Mouse (Mus musculus) embryonic fibroblast, embryonic 13.5 days (primary cell): Measurements from ENCODE around the gene Npm1. TPM values are rescaled to one million over a fixed set of nuclear protein-coding genes. Genes with fewer than 3 reads are reported as not detected.

Source experiments
- H3K27ac ChIP-seq: 2 replicates; pipeline ENCODE4 v1.5.1; 2012; ENCODE audit warnings: low read length, control low read depth, inconsistent platforms; ENCODE audit not compliant: insufficient read depth
- H3K4me1 ChIP-seq: 2 replicates; pipeline ENCODE4 v1.6.1; 2011; ENCODE audit warnings: low read length; ENCODE audit not compliant: control insufficient read depth, insufficient read depth
- H3K4me3 ChIP-seq: 2 replicates; pipeline ENCODE4 v1.5.1; 2011; ENCODE audit warnings: mild to moderate bottlenecking, control low read depth, low read length; ENCODE audit not compliant: insufficient read depth
- CTCF ChIP-seq: IDR thresholded peaks from 2 replicates; pipeline ENCODE4 v1.5.1; 2011; ENCODE audit warnings: mild to moderate bottlenecking, control low read depth, low read length, moderate library complexity, borderline replicate concordance; ENCODE audit not compliant: insufficient read depth
- POLR2A ChIP-seq: IDR thresholded peaks from 2 replicates; pipeline ENCODE4 v1.6.1; 2011; ENCODE audit warnings: low read depth, mild to moderate bottlenecking, control low read depth, low read length, moderate library complexity
- polyA plus RNA-seq: library from polyadenylated mRNA; stranded (reverse); fragments of >200 nt; gene quantifications from 2 replicates; pipeline ENCODE4 v1.2.4, GENCODE M21; 2011; ENCODE audit warnings: low read depth; ENCODE audit not compliant: missing spikeins, insufficient read length

Npm1 gene
- polyA plus RNA-seq: 1,604 and 1,816 TPM in 2 replicates

DNA sequence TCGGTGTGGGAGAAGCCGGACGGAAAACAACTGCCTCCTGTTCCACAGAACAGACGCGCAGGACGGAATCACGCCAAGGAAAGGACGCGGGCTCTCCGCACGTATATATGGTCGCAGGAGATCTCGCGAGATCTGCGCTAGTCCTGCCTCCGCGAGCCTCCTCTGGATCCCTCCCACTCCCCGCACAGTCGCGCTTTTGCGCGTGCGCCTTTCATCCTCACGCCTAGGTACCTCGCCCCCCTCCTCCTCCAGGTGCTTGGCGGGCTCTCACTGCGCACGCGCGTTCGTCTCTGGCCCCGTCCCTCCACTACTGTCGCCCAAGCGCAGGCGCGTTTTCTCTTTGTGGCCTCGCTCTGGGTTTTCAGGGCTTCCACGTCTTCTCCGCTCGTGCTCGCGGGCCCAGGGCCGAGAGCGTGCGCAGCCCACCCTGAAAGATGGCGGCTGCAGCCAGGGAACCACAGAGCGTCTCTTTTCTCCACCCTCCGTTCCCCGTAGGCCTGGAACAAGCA lies at the start of gene Npm1:
Gene Npm1, minus strand, starts transcription at position 209 of the 509 bp plus-strand sequence.
- peak within 1 kb of the TSS; percentile 48 for H3K27ac ChIP-seq
- TF ChIP-seq POLR2A: peak; percentile 99
- TF ChIP-seq CTCF: no peak
- no peaks in the 10 kb centered on the region for H3K4me1 ChIP-seq
- peak within 1 kb of the TSS; percentile 71 for H3K4me3 ChIP-seq

DNA sequence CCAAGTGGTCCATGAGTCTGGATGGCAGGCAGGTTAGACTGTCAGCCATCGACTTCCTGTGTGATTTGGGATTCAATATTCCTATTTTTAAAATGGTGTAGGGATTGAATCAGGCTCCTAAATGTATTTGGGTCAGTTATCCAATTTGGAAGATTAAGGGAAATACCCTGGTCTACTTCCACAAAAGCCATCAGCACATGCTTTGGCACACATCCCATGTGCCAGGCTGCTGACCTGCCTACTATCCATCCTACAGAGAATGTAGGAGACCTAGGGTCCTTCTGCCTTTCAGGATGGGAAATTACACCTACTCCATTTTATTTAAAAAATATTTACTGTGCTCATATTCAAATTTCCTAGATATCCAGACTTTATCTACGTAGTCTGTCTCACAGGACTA lies 44.4 kb upstream of the Npm1 start:
- Histone ChIP-seq H3K4me1 (no peaks in the 10 kb centered on the region), H3K4me3 (no peak overlapping the region), H3K27ac (no peak overlapping the region)
- TF ChIP-seq POLR2A (no peak), CTCF (no peak)

DNA sequence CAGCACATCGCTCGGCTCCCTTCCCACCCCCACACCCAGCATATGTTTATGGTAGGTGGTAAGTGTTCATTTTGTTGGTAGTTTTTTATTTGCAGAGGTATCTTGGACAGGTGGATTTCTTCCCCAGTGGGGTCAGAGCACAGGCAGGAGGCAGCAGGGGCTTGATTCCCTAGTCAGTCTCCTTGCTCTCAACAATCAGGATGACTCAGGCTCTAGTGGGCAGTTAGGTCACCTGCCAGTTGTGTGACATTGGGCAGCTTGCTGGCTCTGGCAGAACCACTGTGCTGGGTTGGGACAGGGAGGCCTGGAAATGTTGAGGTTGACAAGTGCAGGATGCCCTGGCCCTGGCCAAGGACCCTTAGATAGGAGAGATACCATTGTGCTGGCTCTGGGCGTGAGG lies 42.0 kb upstream of the Npm1 start:
- no peak overlapping the region for H3K4me3 ChIP-seq
- no peak overlapping the region for H3K27ac ChIP-seq
- TF ChIP-seq POLR2A (no peak), CTCF (no peak)
- H3K4me1 ChIP-seq: no peaks in the 10 kb centered on the region

DNA sequence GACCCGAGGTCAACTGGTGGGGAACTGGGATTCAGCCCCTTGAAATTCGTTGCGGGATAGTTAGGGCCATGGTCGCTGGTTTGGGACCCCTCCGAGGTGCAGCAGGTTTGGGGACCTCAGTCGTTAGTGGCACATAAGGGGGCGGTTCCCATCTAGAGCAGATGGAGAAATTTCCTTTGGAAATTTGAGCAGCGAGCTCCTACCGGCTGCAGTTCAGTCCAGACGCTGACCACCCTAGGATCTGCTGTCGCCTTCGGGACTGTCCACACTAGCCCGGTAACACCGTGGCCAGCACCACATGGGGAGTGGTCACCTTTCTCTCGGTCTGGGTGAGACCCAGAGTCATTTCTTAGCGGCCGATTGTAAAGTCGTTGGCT lies 41.3 kb upstream of the Npm1 start:
- Histone ChIP-seq H3K4me3 (no peak overlapping the region), H3K27ac (no peak overlapping the region), H3K4me1 (no peaks in the 10 kb centered on the region)
- no peak for TF ChIP-seq CTCF
- no peak for TF ChIP-seq POLR2A

DNA sequence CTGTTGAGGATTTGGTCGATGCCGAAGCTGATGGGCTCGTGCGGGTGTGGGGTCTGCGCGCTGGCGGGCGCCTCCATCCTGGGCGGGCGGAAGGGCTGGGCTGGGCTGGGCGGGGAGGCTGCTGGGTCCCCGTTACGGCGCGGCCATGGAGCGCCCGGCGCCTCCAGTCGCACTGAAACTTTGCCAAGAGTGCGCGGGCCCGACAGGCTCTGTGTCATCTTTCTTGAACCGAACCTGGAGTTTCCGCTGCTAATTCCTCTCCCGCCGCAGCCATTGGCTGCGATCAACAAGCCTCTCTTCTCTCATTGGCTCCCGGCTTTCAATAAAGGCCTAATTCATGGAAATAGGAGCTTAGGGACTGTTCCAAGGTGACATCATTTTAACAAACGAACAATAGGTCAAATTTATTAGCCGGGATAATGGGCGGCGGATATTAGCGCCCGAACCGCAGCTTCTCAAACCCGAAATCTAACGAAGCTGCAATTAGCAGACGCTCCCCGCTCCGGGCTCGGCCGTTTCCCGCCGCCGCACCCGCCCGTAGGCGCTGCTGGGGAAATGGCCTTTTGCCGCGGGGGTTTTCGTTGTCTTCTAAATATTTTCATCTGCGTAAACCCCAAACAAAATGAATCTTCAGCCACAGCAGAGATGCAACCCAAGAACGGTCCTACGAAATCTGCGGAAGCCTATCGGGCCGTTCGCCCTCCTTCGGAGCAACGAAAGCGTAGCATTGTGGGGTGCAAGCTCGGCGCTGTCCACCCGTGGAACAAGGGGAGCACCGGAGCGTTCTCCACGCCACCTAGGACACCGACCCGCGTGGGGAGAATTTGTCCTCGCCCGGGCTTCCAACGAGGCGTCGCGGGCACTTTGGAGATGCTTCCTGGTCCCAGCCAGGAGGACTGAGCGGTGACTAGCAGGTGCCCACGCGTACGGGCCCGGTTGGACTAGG lies 40.6 kb upstream of the Npm1 start, which contains the start of gene Tlx3:
Gene Tlx3, minus strand, starts transcription at position 207 of the 946 bp plus-strand sequence.
- no peak within 1 kb of the TSS for H3K27ac ChIP-seq
- H3K4me1 ChIP-seq: no peaks in the 10 kb centered on the region
- TF ChIP-seq POLR2A: no peak
- no peak for TF ChIP-seq CTCF
- no peak within 1 kb of the TSS for H3K4me3 ChIP-seq

DNA sequence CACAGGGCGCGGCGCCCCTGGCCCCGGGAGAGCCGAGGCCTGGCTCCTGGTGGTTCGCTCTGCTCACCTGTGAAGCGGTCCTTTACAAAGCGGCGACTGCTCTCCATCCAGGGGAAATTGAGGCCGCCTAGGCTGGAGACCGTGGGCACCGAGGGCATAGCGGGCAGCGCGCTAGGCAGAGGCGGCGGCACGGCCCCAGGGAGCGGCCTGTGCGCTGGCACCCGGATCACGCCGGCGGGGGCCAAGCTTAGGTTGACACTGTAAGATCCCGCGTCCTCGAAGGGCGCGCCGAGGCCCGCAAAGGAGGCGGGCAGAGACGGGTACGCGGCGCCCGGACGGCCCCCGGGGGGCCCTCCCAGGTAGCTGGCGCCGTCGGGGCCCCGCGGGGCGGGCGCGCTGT lies 40.0 kb upstream of the Npm1 start:
- Histone ChIP-seq H3K4me3 (no peak overlapping the region), H3K27ac (no peak overlapping the region), H3K4me1 (no peaks in the 10 kb centered on the region)
- no peak for TF ChIP-seq POLR2A
- TF ChIP-seq CTCF: no peak

DNA sequence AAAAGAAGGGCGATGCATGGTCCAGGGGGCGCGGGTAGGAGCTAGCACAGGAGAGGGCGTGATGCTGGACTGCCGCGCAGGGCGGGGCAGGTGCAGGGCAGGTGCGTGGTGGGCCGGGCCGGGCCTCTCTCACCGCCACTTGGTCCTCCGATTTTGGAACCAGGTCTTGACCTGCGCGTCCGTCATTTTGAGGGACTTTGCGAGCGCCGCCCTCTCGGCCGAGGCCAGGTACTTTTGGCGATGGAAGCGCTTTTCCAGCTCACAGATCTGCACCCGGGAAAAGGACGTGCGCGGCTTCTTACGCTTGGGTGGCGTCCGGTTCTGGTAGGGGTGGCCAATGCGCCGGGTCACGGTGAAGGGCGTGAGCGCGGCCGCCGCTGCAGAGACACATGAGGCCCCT lies 39.3 kb upstream of the Npm1 start:
- Histone ChIP-seq H3K4me1 (no peaks in the 10 kb centered on the region), H3K4me3 (no peak overlapping the region), H3K27ac (no peak overlapping the region)
- no peak for TF ChIP-seq CTCF
- TF ChIP-seq POLR2A: no peak

DNA sequence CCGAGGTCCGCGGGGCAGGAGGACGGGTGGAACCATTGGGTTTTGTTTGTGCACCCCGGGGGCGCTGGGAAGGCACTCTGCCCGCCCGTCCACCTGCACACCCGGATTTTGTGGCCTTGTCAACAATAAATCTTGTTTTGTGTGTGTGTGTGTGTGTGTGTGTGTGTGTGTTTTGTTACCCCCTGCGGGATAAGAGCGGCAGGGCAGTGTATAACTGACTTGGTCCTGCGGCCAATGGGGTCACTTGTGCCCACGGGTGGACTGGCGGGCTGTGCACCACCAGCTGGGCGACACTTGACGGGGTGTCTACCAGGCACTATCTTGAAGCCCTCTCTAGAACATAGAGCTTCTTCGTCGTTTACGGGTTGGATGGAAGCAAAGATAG lies 38.6 kb upstream of the Npm1 start:
- no peak for TF ChIP-seq CTCF
- no peak for TF ChIP-seq POLR2A
- Histone ChIP-seq H3K27ac (no peak overlapping the region), H3K4me1 (no peaks in the 10 kb centered on the region), H3K4me3 (no peak overlapping the region)

DNA sequence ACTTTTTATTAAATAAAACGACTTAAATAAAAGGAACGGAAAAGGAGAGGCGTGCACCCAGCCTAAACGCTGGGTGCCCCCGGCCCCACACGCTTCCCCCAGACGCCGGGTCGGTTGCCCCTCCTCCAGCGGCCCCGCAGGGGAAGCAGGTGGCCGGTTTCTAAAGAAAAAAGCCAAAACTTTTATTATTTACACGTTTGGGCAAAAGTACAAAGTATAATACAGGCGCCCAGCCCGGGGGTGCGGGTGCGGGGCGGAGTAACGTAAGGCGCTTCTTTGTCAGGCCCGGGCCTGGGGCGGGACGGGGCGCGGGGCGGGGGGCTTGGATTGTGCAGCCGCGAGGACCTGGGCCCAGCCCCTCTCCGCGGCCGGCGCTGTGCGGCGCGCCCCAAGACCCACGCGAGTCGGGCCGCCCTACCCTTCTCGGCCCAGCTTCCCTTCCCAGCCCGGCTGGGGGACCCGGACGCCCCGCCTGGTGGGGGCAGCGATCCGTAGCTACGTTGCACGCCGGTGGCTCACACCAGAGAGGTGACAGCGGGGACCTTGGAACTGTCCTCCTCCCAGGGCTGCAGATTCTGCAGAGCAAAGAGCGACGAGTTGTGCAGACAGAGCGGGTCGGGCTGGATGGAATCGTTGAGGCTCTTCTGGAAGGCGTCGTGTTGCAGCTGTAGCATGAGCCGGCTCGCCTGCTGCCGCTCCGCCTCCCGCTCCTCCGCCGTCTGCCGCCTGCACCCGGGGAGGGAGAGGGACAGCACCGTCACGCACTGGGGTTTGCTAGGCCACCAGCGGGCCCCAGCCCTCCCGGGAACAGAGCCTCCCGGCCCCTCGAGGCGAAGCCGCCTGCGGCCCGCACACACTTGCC lies 38.0 kb upstream of the Npm1 start:
- Histone ChIP-seq H3K4me3 (no peak overlapping the region), H3K4me1 (no peaks in the 10 kb centered on the region)

More for the DNA sequence above, 38.0 kb upstream of the Npm1 start:
- H3K27ac ChIP-seq: no peak overlapping the region
- TF ChIP-seq CTCF: no peak
- TF ChIP-seq POLR2A: no peak
